Mouse (Mus musculus) lung, postnatal 14 days (tissue): Measurements from ENCODE around the gene Fam186b.

Source experiments
- DNase-seq: peaks from one replicate; pipeline ENCODE4 v3.0.0; 2021

The Fam186b gene

DNA sequence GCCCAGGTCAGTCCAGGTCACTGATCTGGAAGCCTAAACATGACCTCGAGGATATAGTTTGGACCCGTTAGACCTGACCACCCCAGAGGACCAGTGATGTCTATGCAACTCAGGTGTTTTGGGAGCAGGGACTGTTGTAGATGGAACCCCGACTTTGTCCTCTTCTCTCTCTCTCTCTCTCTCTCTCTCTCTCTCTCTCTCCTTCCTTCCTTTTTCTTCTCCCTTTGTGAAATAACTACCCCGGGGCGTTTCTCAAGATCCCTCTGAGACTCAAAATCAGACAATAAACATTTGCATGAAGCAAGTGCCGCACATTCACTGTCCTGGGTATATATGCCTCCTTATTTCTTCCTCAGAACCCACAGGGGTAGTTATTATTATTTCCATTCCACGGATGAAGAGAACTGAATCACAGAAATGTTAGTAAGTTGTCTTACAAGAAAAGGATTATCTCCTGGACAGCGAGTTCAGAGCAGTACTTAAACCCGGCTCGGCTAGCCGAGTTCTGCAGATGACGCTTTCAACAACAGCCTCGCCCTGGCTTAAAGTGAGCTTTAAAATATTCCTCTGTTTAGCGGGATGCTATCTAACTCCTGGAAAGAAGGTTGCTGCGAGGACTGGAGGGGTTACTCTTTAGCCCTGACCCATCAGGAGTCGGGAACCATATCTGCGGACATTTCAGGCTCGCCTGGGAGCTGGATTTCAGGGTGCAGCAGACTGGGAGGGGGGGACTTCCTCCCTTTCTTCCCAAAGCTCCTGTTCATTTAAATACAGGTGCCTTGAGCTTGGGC is 72.7 kb downstream of the Fam186b start:
- DNase-seq: no peak

DNA sequence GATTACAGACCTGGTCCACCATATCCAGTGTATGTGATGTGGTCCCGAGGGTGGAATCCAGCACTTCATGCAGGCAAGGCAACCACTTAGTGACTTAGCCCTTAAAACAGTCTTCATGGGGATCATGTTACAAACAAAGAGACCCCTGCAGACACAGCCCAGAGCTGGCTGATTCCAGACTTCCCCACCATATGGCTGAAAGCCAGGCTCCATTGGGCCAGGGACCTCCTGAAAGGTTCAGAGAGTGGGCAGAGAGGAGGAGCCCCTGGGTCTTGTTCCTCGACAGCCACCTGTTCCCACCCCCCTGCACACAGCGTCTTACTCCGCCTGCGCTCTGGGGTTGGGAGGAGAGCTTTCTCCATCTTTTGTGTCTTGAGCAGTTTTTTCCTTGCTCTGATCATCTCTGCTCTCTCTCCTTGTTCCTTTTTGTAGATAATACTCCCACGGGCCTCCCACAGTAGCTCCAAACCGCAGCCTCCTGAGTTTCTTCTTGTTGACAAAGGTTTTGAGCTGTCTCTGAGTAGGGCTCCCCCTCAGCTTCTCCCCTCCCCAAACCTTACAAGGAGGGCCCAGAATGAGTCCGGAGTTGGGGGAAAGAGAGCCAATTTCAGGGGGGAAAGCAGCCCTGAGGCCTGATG is 74.3 kb downstream of the Fam186b start:
- DNase-seq: no peak
